Mouse (Mus musculus) heart, embryonic 11.5 days (tissue): ENCODE data around the gene Myrip. TPM values are rescaled to one million over a fixed set of nuclear protein-coding genes. Genes with fewer than 3 reads are reported as not detected.

ENCODE experiments used
- ATAC-seq: fragments of 200-750 bp; cut with Nextera tagmentation; replicated peaks from 2 replicates; pipeline ENCODE4 v1.8.0; 2017; ENCODE audit warnings: moderate library complexity; ENCODE audit not compliant: insufficient number of reproducible peaks, low FRiP score, low TSS enrichment
- H3K27ac ChIP-seq: fragments of 300-500 bp; sonication (generic); 2 replicates; pipeline ENCODE4 v1.5.1; 2014; ENCODE audit warnings: mild to moderate bottlenecking, low read depth, low read length
- H3K27me3 ChIP-seq: fragments of 300-500 bp; sonication (generic); 2 replicates; pipeline ENCODE4 v1.6.1; 2014; ENCODE audit warnings: mild to moderate bottlenecking, low read length, mixed read lengths; ENCODE audit not compliant: control insufficient read depth, insufficient read depth
- H3K36me3 ChIP-seq: fragments of 300-500 bp; sonication (generic); 2 replicates; pipeline ENCODE4 v1.6.1; 2014; ENCODE audit warnings: mild to moderate bottlenecking, low read length, moderate library complexity, mixed read lengths; ENCODE audit not compliant: control insufficient read depth, insufficient read depth
- H3K4me1 ChIP-seq: fragments of 300-500 bp; sonication (generic); 2 replicates; pipeline ENCODE4 v1.6.1; 2014; ENCODE audit warnings: low read length; ENCODE audit not compliant: control insufficient read depth, insufficient read depth
- H3K4me2 ChIP-seq: fragments of 300-500 bp; sonication (generic); 2 replicates; pipeline ENCODE4 v1.6.1; 2014; ENCODE audit warnings: mild to moderate bottlenecking, moderate library complexity
- H3K4me3 ChIP-seq: fragments of 300-500 bp; sonication (generic); 2 replicates; pipeline ENCODE4 v1.5.1; 2014; ENCODE audit warnings: low read depth, low read length
- H3K9ac ChIP-seq: fragments of 300-500 bp; sonication (generic); 2 replicates; pipeline ENCODE4 v1.6.1; 2014; ENCODE audit warnings: mild to moderate bottlenecking, low read depth, low read length, moderate library complexity
- H3K9me3 ChIP-seq: fragments of 300-500 bp; sonication (generic); replicated peaks from 2 replicates; pipeline ENCODE4 v1.6.1; 2016; ENCODE audit warnings: low read length; ENCODE audit not compliant: control insufficient read depth
- WGBS: fragments of 180-500 bp; shearing (Covaris S2); extraction: QIAGEN DNeasy Blood & Tissue Kit; methylation state at CpG from one replicate; pipeline ENCODE4 v1.1.7; 2014; ENCODE audit not compliant: insufficient replicate concordance; 5-methylcytosine and 5-hydroxymethylcytosine counted together
- polyA plus RNA-seq: library from polyadenylated mRNA; unstranded; fragments of >200 nt; fragmentation: Nextera tagmentation; extraction: Ambion mirVana; gene quantifications from 2 replicates; pipeline ENCODE4 v1.2.1, GENCODE M21; 2014

Myrip gene
- polyA plus RNA-seq, 1 experiment from 2014 or later, result 0.11 TPM

DNA sequence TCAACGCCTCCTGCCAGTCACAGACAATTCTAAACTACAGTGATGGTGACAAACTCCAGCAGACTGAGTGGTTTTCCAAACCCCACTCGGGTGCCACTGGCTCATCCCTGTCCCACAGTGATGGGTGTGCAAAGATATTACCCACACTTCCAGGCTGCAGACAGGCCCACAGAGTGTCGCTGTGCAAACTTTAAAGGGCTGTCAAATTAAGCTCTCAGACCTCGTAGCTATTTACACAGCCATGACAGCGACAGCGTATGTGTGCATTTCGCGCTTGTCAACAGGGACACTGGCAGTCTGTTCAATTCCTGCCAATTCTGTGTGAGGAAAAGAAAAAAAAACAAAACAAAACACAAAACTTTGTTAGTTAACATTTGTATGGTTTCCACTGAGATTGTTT, 134.5 kb downstream of the Myrip start:
- Histone ChIP-seq H3K9ac (no peak overlapping the region), H3K27me3 (no peaks in the 10 kb centered on the region), H3K27ac (no peak overlapping the region), H3K9me3 (no peaks in the 10 kb centered on the region), H3K4me1 (no peaks in the 10 kb centered on the region), H3K36me3 (no peaks in the 10 kb centered on the region), H3K4me2 (no peak overlapping the region), H3K4me3 (no peak overlapping the region)
- ATAC-seq, result no peak
- 53% methylated on average over 8 of the region's 8 CpGs for WGBS

DNA sequence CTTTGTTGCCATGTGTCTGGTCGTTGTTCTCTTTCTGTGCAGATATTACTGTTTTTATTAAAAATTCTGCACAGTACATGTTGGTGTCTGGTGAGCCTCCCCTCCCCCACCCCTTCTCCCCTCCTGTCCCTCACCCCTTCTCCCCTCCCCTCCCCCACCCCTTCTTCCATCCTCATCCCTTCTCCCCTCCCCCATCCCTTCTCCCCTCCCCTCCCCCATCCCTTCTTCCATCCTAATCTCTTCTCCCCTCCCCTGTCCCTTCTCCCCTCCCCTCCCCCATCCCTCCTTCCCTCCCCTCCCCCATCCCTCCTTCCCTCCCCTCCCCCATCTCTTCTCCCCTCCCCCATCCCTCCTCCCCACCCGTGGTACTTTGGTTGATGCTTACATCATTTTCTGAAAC, 135.5 kb downstream of the Myrip start:
- WGBS, result 76% methylated on average over 2 of the region's 2 CpGs

DNA sequence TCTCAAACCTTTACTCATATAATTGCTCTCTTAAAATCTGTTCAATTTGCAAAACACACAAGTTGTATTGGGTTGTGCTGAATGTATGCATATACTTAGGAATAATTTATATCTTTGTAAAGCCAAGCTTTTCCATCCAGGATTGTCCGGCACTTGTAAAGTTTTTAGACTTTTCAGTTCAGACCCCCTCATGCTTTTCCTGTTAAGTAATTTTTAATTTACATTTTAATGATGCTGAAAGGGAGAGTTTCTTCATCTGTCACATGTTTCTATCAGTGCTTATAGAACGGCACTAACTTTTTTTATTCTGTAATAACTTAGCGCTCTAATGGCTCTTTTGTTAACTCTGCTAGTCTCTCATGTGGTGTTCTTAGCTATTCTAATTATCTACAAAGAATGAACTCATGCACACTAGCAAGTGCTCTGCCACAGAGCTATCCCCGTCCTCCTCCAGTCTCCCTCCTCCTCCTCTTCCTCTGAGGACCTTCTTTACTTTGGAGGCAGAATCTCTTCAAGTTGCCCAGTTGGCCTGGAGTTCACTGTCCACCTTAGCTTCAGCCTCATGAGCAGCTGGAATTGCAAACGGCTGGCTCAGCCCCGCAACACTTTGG, 136.1 kb downstream of the Myrip start:
- no peaks in the 10 kb centered on the region for H3K9me3 ChIP-seq
- H3K4me1 ChIP-seq, result no peaks in the 10 kb centered on the region
- no peak overlapping the region for H3K4me3 ChIP-seq
- no peak overlapping the region for H3K9ac ChIP-seq
- no peak overlapping the region for H3K4me2 ChIP-seq
- 70% methylated on average over 6 of the region's 6 CpGs for WGBS
- H3K27me3 ChIP-seq, result no peaks in the 10 kb centered on the region
- H3K36me3 ChIP-seq, result no peaks in the 10 kb centered on the region
- ATAC-seq, result no peak
- no peak overlapping the region for H3K27ac ChIP-seq

More for the DNA sequence above, 135.5 kb downstream of the Myrip start:
- ATAC-seq, result no peak
- Histone ChIP-seq H3K9me3 (no peaks in the 10 kb centered on the region), H3K4me2 (no peak overlapping the region), H3K27ac (no peak overlapping the region), H3K27me3 (no peaks in the 10 kb centered on the region), H3K4me3 (no peak overlapping the region), H3K36me3 (no peaks in the 10 kb centered on the region), H3K4me1 (no peaks in the 10 kb centered on the region), H3K9ac (no peak overlapping the region)

DNA sequence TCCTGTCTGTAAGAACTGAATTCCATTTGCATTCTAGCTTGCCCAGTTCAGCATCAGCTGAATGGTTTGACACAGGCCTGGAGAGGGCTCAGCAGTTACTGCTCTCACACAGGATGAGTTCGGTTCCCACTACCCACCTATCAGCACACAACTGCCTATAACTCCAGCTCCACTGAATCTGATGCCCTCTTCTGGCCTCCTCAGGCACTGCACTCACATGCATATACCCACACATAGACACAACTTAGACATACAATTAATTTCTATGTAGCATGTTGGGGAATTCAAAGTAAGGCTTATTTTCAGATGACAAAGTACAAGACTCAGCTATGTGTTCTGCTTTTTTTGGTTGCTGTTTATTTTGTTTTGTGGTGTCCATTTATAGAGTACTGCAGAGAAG, 137.0 kb downstream of the Myrip start:
- Histone ChIP-seq H3K27ac (no peak overlapping the region), H3K4me2 (no peak overlapping the region), H3K4me3 (no peak overlapping the region), H3K9me3 (no peaks in the 10 kb centered on the region), H3K9ac (no peak overlapping the region), H3K4me1 (no peaks in the 10 kb centered on the region), H3K27me3 (no peaks in the 10 kb centered on the region), H3K36me3 (no peaks in the 10 kb centered on the region)
- no peak for ATAC-seq
- 83% methylated on average over 1 of the region's 1 CpGs for WGBS

DNA sequence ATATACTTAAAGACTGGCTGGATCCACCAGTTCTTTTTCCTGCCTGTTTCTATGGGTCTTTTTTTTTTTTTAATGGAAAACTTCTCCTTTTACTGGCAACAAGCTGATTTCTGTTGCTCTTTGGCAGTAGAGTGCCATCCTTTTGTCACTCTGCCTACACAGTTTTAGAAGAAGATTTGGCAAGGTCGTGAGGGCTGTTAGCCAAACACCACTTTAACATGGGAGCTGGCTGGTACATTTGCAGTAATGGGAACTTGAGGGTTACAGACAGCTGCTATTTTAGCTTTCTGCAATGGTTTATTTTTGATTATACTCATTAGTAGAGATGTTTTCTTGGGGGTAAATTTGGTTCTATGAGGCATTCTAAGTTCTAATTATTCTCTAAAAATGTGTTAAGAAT, 137.5 kb downstream of the Myrip start:
- Histone ChIP-seq H3K9ac (no peak overlapping the region), H3K36me3 (no peaks in the 10 kb centered on the region), H3K9me3 (no peaks in the 10 kb centered on the region), H3K4me3 (no peak overlapping the region), H3K27me3 (no peaks in the 10 kb centered on the region), H3K4me2 (no peak overlapping the region), H3K27ac (no peak overlapping the region), H3K4me1 (no peaks in the 10 kb centered on the region)
- 71% methylated on average over 1 of the region's 1 CpGs for WGBS
- no peak for ATAC-seq

DNA sequence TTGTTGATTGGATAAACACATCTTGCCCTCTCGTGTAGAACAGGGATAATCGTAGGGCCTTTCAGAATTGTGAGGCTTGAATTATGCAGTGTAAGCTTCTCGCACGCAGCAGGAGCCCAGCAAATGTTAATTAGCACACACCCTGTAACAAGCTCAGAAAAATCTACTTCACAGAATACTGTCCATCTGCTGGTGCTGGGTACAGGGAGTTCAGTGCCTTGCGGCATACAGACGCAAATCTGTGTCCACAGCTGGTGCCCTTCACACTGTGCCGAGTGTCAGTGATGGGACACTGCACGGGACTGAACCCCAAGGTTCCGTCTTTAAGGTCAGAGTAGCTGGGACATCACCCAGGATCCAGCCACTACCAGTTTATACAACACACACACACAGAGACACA, 143.3 kb downstream of the Myrip start:
- ATAC-seq, result no peak
- Histone ChIP-seq H3K4me2 (no peak overlapping the region), H3K27ac (no peak overlapping the region), H3K4me1 (no peaks in the 10 kb centered on the region), H3K36me3 (no peaks in the 10 kb centered on the region), H3K27me3 (no peaks in the 10 kb centered on the region), H3K9me3 (no peaks in the 10 kb centered on the region), H3K4me3 (no peak overlapping the region), H3K9ac (no peak overlapping the region)
- 70% methylated on average over 9 of the region's 9 CpGs for WGBS

DNA sequence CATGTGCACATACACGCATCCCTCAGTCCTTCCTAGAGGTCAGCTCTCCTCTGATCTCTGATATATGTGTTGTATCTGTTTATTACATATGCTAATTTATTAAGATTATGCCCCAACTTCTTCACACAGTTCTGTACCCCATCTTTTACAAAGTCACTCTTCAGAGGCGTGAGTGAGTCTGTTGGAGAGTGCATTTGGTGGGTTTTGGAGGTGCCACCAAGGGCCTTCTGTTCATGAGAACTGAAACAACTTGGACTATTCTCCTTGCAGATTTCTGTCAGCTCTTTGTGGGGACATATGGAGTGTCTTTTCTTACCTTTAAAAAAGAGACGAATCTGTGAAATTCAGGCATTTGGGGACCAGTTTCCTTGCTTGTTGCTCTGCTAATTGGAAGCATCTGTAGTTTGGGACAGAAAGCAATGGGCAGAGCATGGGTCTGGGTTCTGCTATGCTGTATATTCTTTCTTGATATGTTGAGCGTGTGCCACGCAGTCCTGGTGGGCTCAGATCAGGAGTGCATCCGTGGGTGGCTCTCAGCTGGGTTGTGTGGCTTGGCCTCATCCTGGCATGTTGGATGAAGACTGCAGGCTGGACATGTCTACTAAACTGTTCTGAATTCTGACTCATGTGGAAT, 148.5 kb downstream of the Myrip start:
- Histone ChIP-seq H3K9ac (no peak overlapping the region), H3K36me3 (no peaks in the 10 kb centered on the region), H3K4me1 (no peaks in the 10 kb centered on the region), H3K27ac (no peak overlapping the region), H3K4me3 (no peak overlapping the region), H3K27me3 (no peaks in the 10 kb centered on the region), H3K4me2 (no peak overlapping the region), H3K9me3 (no peaks in the 10 kb centered on the region)
- 82% methylated on average over 6 of the region's 6 CpGs for WGBS
- no peak for ATAC-seq

DNA sequence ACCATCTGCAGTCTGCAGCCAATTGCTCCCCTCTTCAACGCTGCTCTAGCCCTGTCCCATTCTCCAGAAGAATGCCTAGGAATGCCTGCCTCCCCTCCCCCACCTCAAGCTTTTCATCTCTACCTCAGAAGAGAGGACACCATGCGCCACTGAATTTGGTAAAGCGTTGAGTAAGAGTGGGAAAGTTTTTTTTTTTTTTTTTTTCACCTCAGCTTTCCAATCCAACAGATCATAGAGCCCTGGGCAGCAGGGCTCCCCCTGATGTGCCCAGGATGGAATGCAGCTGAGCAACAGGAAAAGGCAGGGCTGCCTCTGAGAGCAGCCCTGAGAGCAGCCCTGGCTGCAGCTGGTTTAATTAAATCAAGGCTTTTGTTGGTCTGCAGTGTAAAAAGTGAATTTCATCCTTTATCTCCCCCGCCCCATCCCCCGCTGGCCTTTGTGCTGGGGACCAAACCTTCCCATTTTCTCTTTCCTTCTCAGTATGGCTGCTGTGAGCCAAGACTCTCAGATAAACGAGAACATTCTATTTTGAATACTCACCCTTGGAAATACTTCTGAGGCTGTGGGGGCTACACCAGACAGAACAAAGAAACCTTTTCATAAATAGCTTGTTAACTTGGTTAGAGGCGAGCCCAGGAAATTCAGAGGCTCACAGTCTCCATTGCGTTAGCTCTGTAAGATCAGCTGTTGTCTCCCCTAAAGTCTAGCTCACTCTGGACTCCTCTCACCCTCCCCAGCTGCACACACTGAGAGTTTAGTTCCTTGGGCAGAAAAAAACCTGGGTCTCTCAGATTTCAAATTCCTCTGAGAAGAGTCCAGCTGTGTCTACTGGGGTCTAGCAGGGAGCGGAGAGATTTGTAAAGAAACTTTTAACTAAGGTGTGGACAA, 154.7 kb downstream of the Myrip start:
- no peak for ATAC-seq
- WGBS, result 28% methylated on average over 9 of the region's 9 CpGs

More for the DNA sequence above, 154.7 kb downstream of the Myrip start:
- peak overlapping the region; percentile 73 for H3K27ac ChIP-seq
- no peak overlapping the region for H3K9ac ChIP-seq
- H3K4me3 ChIP-seq, result no peak overlapping the region
- no peaks in the 10 kb centered on the region for H3K27me3 ChIP-seq
- no peaks in the 10 kb centered on the region for H3K9me3 ChIP-seq
- H3K4me2 ChIP-seq, result no peak overlapping the region
- H3K4me1 ChIP-seq, result no peaks in the 10 kb centered on the region
- H3K36me3 ChIP-seq, result no peaks in the 10 kb centered on the region
